Mouse (Mus musculus) gastrocnemius, postnatal 25 days (tissue): ENCODE measurements at regions not wholly inside any gene's neighbourhood (a gene's known extent, or its start where the extent isn't known, plus 50 kb on each side); places are given as distances from the start of the nearest gene placed in this dataset.
A peak's percentile ranks its signal among the peaks of the same experiment; 100 is the strongest.

Experiments
- DNase-seq: peaks from one replicate; pipeline ENCODE4 v3.0.0; 2022

DNA sequence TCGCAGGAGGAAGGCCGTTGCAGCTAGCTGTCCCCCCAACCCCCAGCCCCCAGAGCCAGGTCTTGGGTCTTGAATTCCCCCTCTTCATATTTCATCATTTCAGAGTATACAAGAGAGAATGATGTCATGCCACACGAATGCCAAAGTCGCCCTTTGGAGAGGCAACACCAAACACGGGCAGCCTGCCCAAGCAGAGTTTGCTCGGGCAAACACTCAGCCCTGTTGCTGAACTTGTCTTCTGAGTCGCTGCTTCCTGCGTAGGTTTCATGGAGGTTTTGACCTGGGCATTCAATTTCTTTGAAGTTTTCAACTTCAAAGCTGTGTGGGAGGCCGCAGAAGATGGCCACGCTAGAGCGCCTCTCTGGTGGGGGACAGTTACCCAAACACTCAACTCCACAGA lies 72.8 kb upstream of the Slc45a1 start:
- DNase-seq, result no peak

DNA sequence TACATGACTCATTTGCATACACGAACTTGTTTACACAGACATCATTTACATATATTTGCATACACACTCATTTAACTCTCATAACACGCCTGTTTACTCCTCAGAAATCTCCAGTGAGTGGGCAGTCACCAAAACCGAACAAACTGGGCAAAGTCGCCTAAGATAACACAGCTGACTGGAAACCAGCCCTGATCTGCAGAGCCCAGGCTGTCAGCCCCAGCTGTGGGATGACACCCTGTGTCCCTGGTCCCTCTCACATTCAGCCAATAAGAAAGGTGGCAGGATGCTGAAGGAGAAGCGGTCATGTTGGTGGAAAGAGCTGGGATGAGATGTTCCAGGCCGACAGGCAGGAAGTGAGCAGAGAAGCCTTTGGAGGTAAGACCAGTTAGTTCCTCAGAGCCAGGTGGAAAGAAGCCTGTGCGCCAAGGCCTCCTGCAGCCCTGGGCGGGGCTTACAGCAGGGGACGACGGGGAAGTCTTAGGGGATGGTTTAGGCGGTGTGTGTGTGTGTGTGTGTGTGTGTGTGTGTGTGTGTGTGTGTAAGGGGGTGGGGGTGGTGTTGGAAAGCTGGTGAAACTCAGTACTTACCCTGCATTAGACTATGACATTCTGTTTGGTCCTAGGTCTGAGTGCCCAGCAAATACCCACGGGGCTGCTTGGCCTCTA lies 69.8 kb upstream of the Slc45a1 start:
- no peak for DNase-seq

DNA sequence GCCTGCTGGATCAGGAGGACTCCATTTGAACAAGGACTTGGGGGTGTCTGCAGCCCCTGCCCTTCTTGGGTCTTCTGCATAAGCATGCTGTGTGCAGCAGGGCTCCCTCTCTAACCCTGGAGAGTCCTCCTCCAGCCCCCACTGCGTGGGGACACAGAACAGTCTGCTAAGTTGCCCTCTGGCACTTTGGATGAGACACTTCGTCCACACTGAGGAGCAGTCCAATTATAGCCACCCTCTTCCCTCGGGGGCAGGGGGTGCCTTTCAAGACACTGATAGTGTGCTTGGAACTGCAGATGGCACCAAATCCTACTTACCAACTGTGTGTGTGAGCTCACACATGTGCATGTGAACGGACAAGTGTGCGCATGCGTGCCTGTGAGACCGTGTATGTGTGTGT lies 65.9 kb upstream of the Slc45a1 start:
- no peak for DNase-seq

DNA sequence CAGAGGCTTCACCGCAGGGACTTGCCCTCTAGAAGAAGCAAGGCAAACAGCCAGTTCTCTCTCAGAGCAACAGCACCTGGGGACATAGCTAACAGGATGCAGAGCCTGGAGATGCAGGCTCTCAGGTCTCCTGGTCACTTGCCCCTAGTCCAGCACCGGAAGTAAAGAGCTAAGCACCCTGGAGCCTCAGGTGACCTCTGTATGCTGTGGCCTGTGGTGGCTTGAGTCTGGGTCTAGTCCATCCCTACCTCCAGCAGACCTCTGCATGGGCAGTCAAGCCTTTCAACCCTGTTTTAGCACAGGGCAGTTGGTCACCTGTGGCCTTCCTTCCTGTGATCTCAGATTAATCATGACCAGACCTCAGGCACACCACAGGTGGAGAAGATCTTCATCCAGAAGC lies 63.1 kb upstream of the Slc45a1 start:
- no peak for DNase-seq

DNA sequence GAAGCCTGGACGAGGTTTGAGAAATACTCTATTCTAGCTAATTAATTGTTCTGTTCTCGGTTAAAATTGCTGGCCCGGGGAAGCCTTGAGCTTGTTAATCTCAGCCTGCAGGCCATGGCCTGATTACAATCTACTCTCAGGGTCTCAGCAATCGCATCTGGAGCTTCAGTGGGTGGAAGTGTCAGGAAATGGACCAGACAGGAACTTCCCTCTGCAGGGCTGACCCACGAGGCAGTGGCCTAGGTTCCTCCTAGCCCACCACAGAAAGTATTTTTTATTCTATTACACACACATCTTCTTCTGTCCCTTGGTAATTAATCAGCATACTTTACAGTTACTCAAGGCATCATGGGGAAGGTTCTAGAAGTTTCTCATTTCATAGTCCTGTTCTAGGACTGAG lies 61.3 kb upstream of the Slc45a1 start:
- DNase-seq, result no peak

DNA sequence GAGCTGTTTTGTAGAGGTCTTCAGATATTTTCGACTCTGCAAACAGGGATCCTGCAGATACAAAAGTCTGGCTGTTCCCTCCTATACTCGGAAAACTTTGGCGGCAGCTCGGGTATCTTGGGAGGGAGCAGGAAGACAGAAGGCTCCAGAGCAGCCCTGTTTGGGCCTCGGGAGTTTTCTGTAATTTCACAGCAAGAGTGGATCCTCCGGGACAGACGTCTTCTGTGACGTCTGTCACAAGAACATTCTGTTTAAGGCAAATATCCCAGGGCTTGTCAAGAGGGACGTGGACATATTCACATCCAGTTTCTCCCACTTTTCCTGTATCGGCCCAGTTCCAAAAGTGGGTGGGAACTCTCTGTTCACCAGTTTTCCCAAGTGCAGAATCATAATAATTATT lies 60.9 kb upstream of the Slc45a1 start:
- peak; percentile 44 for DNase-seq

DNA sequence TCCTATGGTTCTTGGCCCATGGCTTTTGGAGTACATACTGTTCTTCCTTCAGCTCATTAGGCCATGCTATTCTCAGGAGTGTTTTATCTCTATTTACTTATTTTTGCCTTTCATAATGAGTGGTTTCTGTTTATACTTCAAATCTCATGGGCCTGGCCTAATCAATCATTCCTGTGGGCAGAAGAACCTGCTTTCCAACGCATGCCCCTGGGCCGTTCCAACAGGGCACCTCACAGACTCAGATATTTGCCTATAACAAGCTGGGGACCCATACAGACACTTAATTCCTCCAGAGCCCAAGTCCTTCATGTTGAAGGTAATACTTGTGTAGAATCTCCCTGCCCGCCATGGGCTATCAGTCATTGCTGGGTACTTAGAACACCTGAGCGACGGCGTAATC lies 59.7 kb upstream of the Slc45a1 start:
- no peak for DNase-seq

DNA sequence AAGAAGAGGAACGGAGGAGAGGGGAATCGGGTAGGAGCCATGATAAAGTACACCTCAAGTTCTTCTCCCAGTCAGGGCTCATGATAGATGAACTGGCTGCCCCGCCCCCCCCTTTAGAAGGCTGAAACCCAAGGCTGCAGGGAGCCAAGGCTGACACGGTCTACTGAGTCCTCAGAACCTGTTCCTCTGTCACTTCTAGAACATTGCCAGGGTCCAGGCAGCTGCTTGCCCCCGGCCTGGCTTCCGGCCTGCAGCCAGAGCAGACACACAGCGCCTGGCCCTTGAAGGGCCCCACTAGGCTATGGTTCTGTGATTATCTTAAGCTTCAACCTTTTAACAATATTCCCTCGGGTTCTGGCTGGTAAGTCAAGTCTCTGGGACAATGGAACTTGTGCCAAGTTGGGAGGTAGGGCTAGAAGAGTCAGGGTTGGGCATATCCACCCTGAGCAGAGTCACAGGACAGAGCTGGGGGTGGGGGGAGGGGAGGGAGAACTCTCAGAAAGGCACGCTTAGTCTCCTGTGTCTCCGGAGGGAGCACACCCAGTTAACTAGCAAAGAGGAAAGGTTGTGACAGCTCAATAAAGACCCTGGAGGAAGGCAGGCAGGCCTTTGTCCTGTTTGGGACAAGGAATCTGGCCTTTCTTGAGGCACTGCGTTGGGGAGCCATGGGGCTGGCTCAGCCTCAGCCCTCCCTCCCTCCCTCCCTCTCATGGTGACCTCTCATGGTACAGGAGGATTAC lies 57.6 kb upstream of the Slc45a1 start:
- DNase-seq, result no peak

DNA sequence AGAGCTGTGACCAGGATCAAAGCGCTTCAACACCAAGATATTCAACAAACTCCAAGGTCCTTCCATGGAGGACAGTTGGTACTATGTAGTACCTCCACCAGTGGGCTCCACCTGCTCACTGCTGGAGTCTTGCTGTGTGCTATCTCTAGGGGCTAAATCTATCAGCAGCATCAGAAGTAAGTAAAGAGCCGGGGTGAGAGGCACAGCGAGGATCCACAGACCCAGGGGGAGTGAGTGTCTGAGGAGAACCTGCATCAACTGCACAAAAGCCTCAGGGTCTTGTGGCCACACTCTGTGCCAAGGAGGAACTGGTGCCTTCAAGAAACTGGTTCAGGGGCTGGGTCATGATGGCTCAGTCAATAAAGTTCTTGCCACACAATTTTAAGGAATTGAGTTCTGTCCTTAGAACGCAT lies 56.6 kb upstream of the Slc45a1 start:
- no peak for DNase-seq

DNA sequence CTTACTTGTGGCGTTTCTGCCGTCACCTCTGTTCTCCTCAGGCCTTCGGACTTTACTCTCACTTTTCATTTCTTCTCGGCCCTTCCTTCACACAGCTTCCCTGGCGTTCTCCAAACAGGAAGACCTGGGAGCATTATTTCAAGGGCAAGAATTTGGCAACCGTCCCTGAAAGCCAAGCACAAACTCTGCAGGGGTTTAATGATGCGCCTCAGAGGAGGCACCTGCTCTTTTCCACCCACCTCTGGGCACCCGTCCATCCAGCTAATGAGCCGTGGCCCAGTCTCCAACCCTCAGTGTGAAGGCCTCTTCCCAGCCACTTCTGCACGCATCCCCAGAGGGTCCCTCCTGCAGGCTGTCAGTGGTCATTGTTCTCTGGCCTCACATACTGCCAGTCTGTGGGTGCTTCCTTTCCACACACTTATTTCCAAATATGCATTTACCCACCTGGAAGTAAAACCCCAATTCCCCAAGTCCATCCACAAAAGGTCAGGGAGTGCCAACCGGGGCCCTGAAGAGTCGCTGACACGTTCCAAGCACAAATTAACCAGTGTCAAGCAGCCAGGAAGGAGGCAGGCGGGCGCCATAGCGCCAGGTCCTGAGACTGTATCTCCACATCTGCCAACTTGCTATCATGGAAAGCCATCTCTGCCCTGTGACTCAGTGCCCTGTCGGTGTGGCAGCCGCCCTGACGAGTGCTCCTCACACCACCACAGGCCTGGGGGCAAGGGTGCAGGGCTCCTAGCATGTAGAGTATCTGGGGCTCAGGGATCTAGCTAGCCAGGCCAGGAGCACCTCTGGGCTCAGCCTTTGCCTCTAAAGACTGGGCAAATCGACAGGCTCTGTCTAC lies 56.0 kb upstream of the Slc45a1 start:
- DNase-seq, result peak; percentile 35

DNA sequence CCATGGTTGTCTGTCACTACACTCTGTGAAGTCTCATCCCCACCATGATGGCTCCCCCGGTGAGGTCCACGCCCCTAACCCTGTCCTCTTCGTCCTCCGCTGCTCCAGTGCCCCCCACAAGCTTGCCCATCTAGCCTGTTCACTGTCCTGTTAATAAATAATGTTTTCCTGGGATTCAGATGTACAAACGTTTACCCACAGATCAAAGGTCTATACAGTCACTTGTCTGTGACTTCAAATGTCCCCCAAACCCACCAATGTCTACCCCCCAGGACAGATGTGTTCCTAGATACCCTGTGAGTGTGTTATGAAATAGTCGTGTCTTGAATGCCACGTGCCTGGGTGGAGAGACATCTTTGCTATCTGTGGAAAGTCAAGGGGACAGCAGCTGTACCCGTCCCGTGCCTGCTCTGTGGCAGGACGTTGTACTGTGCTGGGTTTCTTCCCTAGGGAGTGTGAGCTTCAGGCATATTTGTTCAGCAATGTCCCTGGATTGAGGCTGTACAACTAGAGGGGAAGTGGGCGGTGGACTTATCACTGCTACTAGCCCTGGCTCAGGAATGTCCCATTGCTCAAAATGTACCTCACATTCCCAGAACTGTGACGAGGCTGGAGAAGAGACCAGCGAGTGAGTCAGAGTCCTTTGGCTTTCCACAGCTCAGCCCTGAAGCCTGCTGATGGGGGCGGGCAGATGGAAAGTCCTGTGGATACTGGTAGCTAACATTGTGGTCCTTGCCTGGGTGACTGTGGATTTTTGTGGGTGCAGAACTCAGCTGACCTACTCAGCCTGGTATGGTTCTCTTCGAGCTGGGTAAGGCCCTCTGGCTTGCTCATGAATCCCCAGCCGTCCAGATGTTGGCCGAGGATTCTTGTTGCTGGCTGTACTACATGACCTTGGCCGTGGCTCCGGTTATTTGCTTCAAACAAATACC lies 55.1 kb upstream of the Slc45a1 start:
- DNase-seq, result peak; percentile 82

DNA sequence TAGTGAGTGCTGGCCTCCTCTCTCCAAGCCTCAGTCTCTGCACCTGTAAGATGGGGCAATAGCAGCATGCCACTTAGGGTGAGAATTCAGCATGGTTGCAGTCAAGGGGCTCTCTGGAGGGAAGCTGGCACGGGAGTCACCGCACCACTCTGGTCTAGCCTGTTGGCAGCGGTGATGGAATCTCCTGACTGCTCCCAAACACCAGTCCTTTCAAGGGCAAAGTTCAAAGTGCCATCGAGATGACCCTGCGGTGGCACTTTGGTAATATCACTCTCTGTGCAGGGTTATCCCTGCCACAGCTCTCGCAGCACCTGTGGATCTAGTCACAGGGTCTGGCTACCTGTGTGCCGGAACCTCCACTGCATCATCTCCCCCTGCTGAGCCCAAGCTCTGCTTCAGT lies 54.3 kb upstream of the Slc45a1 start:
- no peak for DNase-seq

DNA sequence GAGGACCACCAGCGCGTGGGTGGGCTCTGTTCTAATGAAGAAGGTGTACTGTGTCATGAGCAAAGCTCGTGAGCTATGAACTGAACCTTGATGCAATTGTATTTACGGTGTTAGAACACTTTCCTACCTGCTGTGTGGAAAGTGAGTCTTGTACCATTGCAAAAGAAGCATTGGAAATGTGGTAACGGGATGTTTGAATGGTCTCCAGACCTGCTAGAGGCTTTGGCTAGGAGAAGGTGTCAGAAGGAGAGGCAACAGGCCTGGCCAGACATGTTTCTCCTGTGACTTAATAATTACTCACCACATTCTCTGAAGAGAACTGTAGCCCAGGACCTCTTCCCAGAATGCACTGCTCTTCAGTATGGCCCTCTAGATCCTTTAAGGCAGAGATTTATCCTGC lies 51.3 kb upstream of the Slc45a1 start:
- DNase-seq, result no peak
